Mouse (Mus musculus) erythroblast, embryonic 14.5 days (primary cell): Measurements from ENCODE around the gene Tns1.

Experiments used
- GATA1 ChIP-seq: IDR thresholded peaks from 2 replicates; pipeline ENCODE4 v1.6.1; 2012; ENCODE audit warnings: low read length, inconsistent platforms, mixed read lengths
- TAL1 ChIP-seq: IDR thresholded peaks from 3 replicates; pipeline ENCODE4 v1.6.1; 2012; ENCODE audit warnings: low read length, inconsistent platforms, mixed read lengths

GRCm38 (mm10) chr1:74172722-74173121, 48.5 kb upstream of the Tns1 start:
- TF ChIP-seq GATA1, result no peak
- no peak for TF ChIP-seq TAL1
